Mouse (Mus musculus): ENCODE measurements at regions not wholly inside any gene's neighbourhood (a gene's known extent, or its start where the extent isn't known, plus 50 kb on each side); places are given as distances from the start of the nearest gene placed in this dataset.

GRCm38 (mm10) chr11:113165069-113165795 lies 383.2 kb downstream of the Sox9 start (continued):
- TF ChIP-seq RCOR1 (conservative IDR thresholded peaks at IDR 0.05; ENCODE audit: low read depth, low read length) (no peak), USF2 (conservative IDR thresholded peaks at IDR 0.05; ENCODE audit: low read depth, low read length) (no peak), RAD21 (IDR thresholded peaks at IDR 0.05; ENCODE audit: low read depth, low read length) (peak; percentile 87), SMC3 (IDR thresholded peaks at IDR 0.05; ENCODE audit: low read depth, low read length) (peak; percentile 72)

GRCm38 (mm10) chr11:113166517-113166916 lies 384.5 kb downstream of the Sox9 start:
- DNase-seq (ENCODE audit: extremely low read depth) = no peak
- TF ChIP-seq POLR2AphosphoS2 (IDR thresholded peaks at IDR 0.05; ENCODE audit: low read depth, low read length) = no peak
- no peak for TF ChIP-seq HCFC1 (IDR thresholded peaks at IDR 0.05; ENCODE audit: low read depth, low read length)
- no peak for TF ChIP-seq MAFK (IDR thresholded peaks at IDR 0.05; ENCODE audit: insufficient replicate concordance, low read length)
- no peak for TF ChIP-seq MAX (IDR thresholded peaks at IDR 0.05; ENCODE audit: low read length)
- TF ChIP-seq CHD1 (IDR thresholded peaks at IDR 0.05; ENCODE audit: low read depth, low read length) = no peak
- TF ChIP-seq POLR2A (IDR thresholded peaks at IDR 0.05; ENCODE audit: low read depth, low read length) = no peak
- TF ChIP-seq TCF12 (IDR thresholded peaks at IDR 0.05; ENCODE audit: low read depth, low read length) = no peak
- TF ChIP-seq NELFE (IDR thresholded peaks at IDR 0.05; ENCODE audit: low read depth, low read length) = no peak
- dilution Hi-C loops (cut with MboI; ENCODE audit: extremely low pct_ligation_motif_present, extremely low pct_unique_long_range_greater_than_20kb, low sequenced_read_pairs) (no loop called here), in situ Hi-C loops (cut with MboI; ENCODE audit: low pct_ligation_motif_present, low pct_unique_long_range_greater_than_20kb, low sequenced_read_pairs) (loop anchor here (5.0 to 25.0 kb wide), 2 partner anchors 1504 to 1629 kb away; no protein-coding TSS in a partner anchor)
- Histone ChIP-seq H3K4me1 (ENCODE audit: control insufficient read depth in 1 of 2, insufficient read depth in 2 of 2) (peaks cover 0 to 30% of the 10 kb centered on the region in 2 experiments; a peak in 2 of 4 replicates), H3K4me2 (ENCODE audit: insufficient read depth, low read depth, poor library complexity, severe bottlenecking) (no peak overlapping the region), H3K79me2 (replicated peaks; ENCODE audit: control insufficient read depth, extremely low read depth, insufficient read depth, poor library complexity, severe bottlenecking) (no peaks in the 10 kb centered on the region), H3K27me3 (replicated peaks) (no peaks in the 10 kb centered on the region), H3K27ac (ENCODE audit: insufficient read depth, low read depth) (no peak overlapping the region), H3K9me3 (replicated peaks; ENCODE audit: low read length) (no peaks in the 10 kb centered on the region), H3K36me3 (replicated peaks in 1 of 2; ENCODE audit: control insufficient read depth in 1 of 2, insufficient read depth in 1 of 2, low read length in 1 of 2) (peaks cover 3 to 76% of the 10 kb centered on the region in 2 experiments), H3K9ac (ENCODE audit: insufficient read depth, low read depth) (no peak overlapping the region), H3K4me3 (replicated peaks in 1 of 3; ENCODE audit: low read depth in 2 of 3, low read length in 2 of 3, poor library complexity in 1 of 3) (no peak overlapping the region)

- Histone ChIP-seq H3K4me1 (ENCODE audit: control insufficient read depth in 1 of 2, insufficient read depth in 2 of 2) (peaks cover 5 to 41% of the 10 kb centered on the region in 2 experiments), H3K27ac (ENCODE audit: insufficient read depth, low read depth) (peak overlapping the region; percentile 73), H3K9me3 (replicated peaks; ENCODE audit: low read length) (no peaks in the 10 kb centered on the region), H3K79me2 (replicated peaks; ENCODE audit: control insufficient read depth, extremely low read depth, insufficient read depth, poor library complexity, severe bottlenecking) (no peaks in the 10 kb centered on the region), H3K27me3 (replicated peaks) (no peaks in the 10 kb centered on the region), H3K4me3 (replicated peaks in 1 of 3; ENCODE audit: low read depth in 2 of 3, low read length in 2 of 3, poor library complexity in 1 of 3) (peak overlapping the region; percentile 70 to 92 (median 75)), H3K4me2 (ENCODE audit: insufficient read depth, low read depth, poor library complexity, severe bottlenecking) (peak overlapping the region; percentile 50; the same call in 1 of the 2 replicates), H3K9ac (ENCODE audit: insufficient read depth, low read depth) (peak overlapping the region; percentile 93), H3K36me3 (replicated peaks in 1 of 2; ENCODE audit: control insufficient read depth in 1 of 2, insufficient read depth in 1 of 2, low read length in 1 of 2) (peaks cover 0 to 33% of the 10 kb centered on the region in 2 experiments)
- dilution Hi-C loops (cut with MboI; ENCODE audit: extremely low pct_ligation_motif_present, extremely low pct_unique_long_range_greater_than_20kb, low sequenced_read_pairs) (no loop called here), in situ Hi-C loops (cut with MboI; ENCODE audit: low pct_ligation_motif_present, low pct_unique_long_range_greater_than_20kb, low sequenced_read_pairs) (loop anchor here (10.0 to 25.0 kb wide), 3 partner anchors 232 to 1510 kb away; no protein-coding TSS in a partner anchor)
- peak; percentile 49 for TF ChIP-seq POLR2A (IDR thresholded peaks at IDR 0.05; ENCODE audit: low read depth, low read length)
- peak; percentile 40; the same call in 1 of the 2 replicates for TF ChIP-seq IRF4 (IDR thresholded peaks at IDR 0.05; ENCODE audit: low read depth, low read length)
- TF ChIP-seq SMC3 (IDR thresholded peaks at IDR 0.05; ENCODE audit: low read depth, low read length) = peak; percentile 71
- peak; percentile 95 to 98 for TF ChIP-seq CTCF (conservative IDR thresholded peaks at IDR 0.05 in 1 of 2, IDR thresholded peaks at IDR 0.05 in 1 of 2; ENCODE audit: low read depth in 2 of 2, low read length in 2 of 2)
- TF ChIP-seq POLR2AphosphoS2 (IDR thresholded peaks at IDR 0.05; ENCODE audit: low read depth, low read length) = no peak
- TF ChIP-seq USF1 (IDR thresholded peaks at IDR 0.05; ENCODE audit: low read depth, low read length) = no peak
- TF ChIP-seq MYC (IDR thresholded peaks at IDR 0.05; ENCODE audit: low read depth, low read length) = no peak
- peak; percentile 87 for TF ChIP-seq RAD21 (IDR thresholded peaks at IDR 0.05; ENCODE audit: low read depth, low read length)
- TF ChIP-seq TCF12 (IDR thresholded peaks at IDR 0.05; ENCODE audit: low read depth, low read length) = peak; percentile 20; the same call in 1 of the 2 replicates
- TF ChIP-seq JUN (IDR thresholded peaks at IDR 0.05; ENCODE audit: insufficient read depth, low read depth, low read length) = no peak
- DNase-seq (ENCODE audit: extremely low read depth) = peak; percentile 94
Measured at GRCm38 (mm10) chr11:113172497-113173140, 390.6 kb downstream of the Sox9 start.
